Mouse (Mus musculus): ENCODE data around the gene Alkbh1. TPM values are rescaled to one million over a fixed set of nuclear protein-coding genes. Genes with fewer than 3 reads are reported as not detected.

The Alkbh1 gene
- total RNA-seq, 2 experiments from 2014 or later, result 19.3 to 19.6 TPM

DNA sequence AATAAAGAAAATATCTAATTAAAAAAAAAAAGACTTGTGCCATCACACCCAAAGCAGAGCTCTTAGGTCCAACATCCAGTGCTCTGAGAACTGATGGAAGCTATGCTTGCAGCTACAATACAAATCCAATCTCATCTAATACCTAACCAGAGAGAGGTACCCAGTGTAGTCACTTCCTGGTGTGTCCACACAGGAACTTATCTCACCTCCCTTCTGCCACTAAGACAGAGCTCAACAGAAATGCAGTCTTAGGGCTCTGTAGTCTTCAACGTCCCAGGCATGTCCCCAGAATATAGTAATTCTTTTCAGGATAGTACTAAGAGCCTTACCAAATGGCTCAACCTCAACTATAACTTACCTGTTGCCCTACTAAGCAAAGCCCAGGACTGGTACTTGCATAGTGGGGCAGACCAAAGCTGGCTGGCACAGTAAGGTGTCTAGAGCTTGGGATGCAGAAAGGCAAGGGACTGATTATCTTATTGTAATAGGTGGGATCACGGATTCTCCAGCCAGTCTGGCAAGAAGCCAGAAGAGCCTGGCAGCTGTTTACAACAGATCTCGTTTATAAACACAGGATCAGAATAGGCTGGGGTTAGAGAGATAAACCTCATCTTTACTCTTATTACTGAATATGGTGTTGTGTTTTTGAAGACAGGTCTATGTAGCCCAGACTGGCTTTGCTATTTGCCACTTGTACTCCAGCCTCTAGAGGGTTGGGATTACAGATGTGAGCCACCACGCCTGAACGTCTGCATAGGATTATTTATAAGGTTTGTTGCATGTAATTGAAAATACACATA, 21.9 kb downstream of the Alkbh1 start:
- DNase-seq (ENCODE audit: extremely low spot score in 1 of 2, low spot score in 2 of 2), result no peak
- intact Hi-C loops (cut with DNase I), result no loop called here

DNA sequence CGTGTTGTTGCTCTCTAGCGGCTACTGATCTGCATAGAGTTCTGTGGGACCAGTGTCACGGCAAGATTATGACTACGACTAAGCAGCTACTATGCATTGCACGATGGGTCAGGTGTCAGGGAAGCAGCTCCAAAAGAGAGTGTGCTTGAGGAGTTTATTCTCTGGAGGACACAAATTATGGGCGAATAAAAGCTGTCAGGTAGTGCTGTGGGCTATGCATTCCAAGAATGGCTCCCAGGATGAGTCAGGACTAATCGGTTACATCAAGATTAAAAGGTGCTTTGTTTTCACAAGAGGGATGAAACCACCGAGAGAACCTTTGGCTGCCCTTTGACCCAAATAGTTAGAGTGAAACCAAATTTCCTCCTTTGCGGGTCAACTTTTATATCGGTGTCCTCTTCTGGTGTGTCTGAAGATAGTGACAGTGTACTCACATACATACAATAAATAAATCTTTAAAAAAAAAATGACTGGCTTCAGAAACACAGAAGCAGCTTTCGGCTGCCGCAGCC, 23.8 kb downstream of the Alkbh1 start:
- DNase-seq (ENCODE audit: extremely low spot score in 1 of 2, low spot score in 2 of 2), result no peak
- intact Hi-C loops (cut with DNase I), result no loop called here

DNA sequence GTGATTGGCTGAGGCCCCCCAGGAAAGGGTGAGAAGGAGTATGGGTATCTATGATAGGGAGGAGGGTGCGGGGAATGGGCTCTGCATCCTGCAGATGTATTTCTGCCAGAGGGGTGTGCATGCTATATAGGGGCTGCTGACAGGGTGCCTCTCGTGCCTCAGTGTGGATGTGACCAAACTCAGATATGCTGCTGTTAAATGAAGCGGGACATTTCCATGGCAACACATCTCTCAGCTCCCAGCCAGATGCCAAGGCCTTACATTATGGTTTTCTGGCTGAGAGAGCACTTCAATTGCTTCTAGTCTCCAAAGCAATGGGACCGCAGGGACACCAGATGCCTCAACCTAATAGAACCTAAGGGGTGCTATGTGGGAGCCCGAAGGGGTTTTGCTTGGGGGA, 24.9 kb downstream of the Alkbh1 start:
- intact Hi-C loops (cut with DNase I), result no loop called here
- peak; percentile 20 to 26 for DNase-seq (ENCODE audit: extremely low spot score in 1 of 2, low spot score in 2 of 2)

DNA sequence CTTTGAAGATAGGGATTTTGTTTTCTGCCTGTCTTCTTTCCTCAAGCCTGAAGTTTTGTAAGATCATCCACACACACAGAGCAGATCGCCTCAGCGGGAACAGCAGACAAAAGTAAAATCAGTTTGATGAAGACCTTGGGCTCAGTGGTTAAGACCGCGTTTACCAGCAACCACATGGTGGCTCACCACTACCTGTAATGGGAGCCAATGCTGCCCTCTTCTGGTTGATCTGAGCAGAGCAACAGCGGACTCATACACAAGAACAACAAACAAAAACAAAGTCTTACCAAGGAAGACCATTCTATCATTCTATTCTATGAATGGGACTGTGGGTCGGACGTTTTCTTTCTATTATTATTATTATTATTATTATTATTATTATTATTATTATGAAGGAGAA, 27.1 kb downstream of the Alkbh1 start:
- DNase-seq (ENCODE audit: extremely low spot score in 1 of 2, low spot score in 2 of 2), result peak; percentile 13 to 56
- intact Hi-C loops (cut with DNase I), result no loop called here

DNA sequence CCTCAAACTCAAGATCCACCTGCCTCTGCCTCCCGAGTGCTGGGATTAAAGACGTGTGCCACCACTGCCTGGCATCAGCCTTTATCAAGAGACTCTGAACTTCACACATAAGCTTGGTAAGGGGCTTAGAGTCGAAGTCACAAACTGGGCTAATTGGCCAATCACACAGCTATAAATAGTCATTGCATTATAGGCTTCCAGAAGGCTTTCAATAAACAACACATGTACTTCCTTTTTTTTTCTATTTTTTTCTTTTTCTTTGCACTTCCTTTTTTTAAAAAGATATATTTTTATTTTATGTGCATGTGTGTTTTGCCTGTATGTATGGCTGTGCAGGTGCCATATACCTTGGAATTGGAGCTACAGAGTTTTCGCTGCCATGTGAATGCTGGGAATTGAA, 28.5 kb downstream of the Alkbh1 start:
- DNase-seq (ENCODE audit: extremely low spot score in 1 of 2, low spot score in 2 of 2), result no peak
- intact Hi-C loops (cut with DNase I), result no loop called here

DNA sequence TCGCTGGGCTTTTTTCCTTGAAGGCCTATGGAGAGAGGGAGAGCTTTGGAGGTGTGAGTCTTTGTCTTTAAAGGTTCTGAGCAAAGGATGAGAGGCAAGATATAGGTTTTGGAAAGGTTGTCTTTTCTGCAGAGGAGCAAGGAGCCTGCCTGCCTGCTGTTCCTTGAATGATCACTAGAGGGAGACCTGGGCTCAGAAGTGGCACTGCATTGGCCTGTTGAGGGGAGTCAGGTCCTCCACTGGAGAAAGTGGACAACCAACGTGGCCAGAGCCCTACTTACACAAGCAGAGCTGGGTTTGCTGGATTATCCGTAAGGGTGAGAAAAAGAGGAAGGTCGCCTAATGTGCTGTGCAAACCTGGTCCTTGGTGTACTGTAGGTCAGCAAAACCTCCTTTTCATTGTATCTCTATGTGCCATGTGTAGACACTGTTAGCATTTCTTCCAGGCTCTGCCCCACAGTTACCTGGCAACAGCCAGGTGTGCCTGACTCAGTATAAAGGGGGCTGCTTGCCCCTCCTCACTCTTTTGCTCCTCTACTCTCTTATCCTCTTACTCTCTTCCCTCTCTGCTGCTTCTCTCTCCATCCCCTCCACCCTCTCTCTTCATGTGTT, 30.5 kb downstream of the Alkbh1 start:
- DNase-seq (ENCODE audit: extremely low spot score in 1 of 2, low spot score in 2 of 2), result peak; percentile 27 to 76
- intact Hi-C loops (cut with DNase I), result no loop called here

DNA sequence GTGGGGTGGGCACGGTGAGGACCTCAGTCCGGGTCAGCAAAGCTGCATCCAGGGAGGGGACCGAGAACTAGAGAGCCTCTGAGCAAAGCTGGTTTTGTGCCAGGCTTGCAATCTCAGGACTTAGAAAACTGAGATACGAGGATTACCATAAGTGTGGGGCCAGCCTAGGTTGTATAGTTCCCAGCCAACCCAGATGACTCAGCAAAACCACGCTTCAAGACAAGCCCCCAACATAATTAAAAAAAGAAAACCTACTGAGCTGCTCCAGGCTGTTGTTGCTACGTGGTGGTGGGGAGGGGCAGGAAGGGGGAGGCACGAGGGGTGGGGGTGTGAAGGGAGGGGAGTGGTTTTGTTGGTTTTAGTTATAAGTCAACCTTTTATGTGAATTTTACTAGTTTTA, 32.8 kb downstream of the Alkbh1 start:
- intact Hi-C loops (cut with DNase I), result no loop called here
- DNase-seq (ENCODE audit: extremely low spot score in 1 of 2, low spot score in 2 of 2), result no peak

DNA sequence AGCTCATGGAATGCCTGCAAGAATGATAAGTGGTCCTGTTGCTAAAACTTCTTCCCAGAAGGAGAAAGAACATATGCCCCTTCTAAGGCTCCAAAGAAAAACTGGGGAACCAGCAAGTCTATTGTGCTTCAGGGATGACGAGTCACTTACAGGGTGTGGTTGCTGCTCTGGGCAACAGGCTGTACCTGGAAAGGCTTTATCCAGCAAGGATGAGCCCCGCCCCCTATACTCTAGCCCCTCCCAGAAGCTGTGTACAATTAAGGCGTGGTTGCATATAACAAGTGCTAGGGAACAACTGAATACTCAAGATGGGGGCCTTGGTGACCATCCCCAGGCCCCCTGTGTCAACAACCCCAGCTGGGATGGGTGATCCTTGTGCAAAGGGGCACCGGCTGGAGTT, 34.7 kb downstream of the Alkbh1 start:
- intact Hi-C loops (cut with DNase I), result no loop called here
- no peak for DNase-seq (ENCODE audit: extremely low spot score in 1 of 2, low spot score in 2 of 2)

DNA sequence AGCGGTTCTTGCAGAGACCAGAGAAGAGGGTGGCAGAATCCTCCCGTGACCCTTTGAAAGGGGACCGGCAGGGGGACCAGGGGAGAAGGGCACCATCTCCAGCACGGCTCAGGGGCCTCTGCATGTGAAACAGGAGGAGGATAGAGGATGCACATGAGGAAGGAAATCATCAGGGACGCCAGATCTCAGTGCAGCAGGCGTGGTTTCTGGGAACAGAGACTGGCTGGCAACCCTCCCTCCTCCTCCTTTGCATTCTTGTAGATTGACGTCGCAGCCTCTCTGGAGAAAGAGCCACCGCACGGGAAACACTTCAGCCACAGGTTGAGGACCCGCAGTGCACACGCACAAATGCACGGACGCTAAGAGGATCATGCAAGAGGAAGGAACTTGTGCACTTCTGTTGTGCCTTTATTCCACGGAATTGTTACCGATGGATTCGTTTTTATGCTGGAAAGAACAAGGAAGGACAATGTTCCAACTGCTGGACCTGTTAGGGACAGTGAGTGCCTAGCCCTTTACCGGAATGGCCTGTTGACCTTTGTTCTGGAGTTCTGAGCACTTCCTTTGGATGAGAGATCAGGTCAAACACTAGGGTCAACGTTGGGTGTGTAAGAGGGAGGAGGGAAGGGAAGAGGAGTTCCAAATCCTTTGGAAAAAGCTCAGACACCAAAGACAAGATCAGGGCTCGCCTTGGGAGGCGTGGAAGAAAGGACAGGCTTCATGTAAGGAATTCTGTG, 35.8 kb downstream of the Alkbh1 start:
- DNase-seq (ENCODE audit: extremely low spot score in 1 of 2, low spot score in 2 of 2), result peak in 1 of 2 experiments; percentile 47
- intact Hi-C loops (cut with DNase I), result no loop called here

DNA sequence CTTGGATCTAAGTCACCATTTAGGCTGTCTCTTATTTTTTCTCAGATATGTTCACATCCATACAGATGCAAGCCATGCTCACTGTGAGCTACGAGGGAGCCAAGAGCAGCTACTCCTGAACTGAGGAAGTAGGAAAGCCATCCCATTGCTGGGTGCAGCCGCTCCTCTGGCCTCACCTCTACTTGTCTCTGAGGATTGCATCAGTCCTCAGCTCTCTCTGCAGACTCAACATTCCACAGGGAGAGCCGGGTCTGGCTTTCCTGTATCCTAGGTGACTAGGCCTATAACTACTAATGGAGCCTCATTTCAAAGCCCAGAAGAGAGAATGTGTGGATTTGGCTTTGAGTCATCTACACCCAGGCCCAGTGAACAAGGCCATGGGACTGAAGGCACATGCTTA, 38.1 kb downstream of the Alkbh1 start:
- intact Hi-C loops (cut with DNase I), result no loop called here

DNA sequence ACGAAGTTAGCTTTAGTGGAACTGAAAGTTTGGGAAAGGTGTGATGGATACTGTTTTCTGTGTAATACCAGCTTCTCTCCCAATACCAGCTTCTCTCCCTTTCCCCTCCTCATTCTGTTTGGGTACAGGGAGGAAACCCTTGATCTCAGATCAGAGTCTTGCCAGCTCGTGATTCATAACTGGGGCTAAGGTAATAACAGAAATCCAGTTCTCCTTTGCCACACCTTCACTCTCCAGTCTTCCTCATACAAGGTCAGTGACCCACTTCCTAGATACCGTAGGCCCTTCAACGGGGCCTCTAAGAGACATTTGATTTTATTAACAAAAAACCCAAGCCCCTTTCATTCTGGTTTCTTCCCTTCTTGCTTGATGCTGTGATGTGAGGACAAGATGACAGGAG, 38.7 kb downstream of the Alkbh1 start:
- DNase-seq (ENCODE audit: extremely low spot score in 1 of 2, low spot score in 2 of 2), result no peak
- intact Hi-C loops (cut with DNase I), result no loop called here

More for the DNA sequence above, 38.1 kb downstream of the Alkbh1 start:
- DNase-seq (ENCODE audit: extremely low spot score in 1 of 2, low spot score in 2 of 2), result no peak

DNA sequence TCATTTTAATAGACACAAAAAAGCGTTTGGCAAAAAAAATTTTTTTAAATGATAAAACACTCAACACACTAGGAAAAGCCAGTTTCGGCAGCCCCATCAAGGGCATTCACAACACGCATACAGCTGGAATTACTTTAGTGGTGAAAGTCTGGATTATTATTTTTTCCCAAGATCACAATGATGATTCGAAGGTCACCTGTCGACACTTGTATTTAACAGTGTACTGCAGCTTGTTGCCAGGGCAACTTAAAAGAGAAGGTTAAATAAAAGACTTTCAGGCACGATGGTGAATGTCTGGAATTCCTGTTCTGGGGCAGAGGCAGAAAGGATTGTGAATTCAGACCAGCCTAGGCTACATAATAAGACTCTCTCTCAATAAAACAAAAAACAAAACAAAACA, 41.9 kb downstream of the Alkbh1 start:
- DNase-seq (ENCODE audit: extremely low spot score in 1 of 2, low spot score in 2 of 2), result no peak
- intact Hi-C loops (cut with DNase I), result no loop called here

DNA sequence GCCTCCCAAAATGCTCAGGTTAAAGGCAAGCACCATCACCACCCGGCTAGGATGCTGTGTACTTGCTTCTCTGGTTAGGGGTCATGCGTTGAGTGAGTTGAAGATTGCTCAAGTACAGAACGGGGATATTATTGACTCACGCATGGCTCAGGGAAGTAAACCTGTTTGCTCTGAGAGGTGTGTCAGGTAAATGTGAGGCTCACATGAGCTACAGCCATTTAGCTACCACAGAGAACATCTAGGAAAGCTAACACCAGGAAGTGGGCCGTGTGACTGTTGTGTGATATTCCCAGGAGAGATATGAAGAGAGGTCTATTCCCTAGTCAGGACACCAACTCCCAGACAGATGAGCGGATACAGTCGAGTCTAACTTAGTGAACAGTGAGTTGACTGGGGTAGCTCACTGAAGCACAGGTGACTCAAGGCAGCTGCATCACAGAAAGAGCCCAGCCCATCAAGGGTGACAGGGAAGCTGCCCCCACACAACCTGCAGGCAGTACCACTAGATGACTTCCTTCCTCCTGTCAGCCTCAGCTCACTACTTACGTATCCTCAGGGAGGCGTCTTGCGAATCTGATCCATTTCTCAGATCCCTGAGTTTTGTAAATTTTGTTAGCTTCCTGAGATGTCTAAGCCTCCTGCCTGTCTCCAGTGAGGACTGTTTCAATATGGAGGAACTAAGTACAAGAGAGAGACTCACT, 44.5 kb downstream of the Alkbh1 start:
- DNase-seq (ENCODE audit: extremely low spot score in 1 of 2, low spot score in 2 of 2), result no peak
- intact Hi-C loops (cut with DNase I), result no loop called here

DNA sequence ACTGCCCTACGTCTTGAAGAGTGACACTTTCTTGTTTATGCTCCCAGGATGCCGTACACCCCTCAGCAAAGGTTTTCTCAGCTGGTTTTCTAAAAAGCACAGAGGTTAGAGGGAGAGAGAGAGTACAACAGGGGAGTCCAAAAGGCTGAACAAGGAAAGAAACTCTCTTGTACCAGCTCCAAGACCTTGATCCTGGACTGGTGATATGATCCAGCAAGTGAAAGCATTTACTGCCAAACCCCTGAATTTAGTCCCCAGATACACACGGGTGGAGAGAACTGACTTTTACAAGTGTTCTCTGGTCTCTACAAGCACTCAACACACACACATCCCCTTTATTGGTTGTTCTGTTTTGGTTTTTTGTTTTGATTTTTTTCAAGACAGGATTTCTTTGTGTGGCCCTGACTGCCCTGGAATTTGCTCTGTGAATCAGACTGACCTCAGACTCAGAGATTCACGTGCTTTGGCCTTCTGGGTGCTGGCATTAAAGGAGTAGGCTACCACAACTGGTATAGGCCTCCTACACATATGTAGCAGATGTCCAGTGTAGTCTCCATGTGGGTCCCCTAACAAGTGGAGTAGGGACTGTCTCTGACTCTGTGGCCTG, 45.9 kb downstream of the Alkbh1 start:
- DNase-seq (ENCODE audit: extremely low spot score in 1 of 2, low spot score in 2 of 2), result no peak
- intact Hi-C loops (cut with DNase I), result no loop called here

DNA sequence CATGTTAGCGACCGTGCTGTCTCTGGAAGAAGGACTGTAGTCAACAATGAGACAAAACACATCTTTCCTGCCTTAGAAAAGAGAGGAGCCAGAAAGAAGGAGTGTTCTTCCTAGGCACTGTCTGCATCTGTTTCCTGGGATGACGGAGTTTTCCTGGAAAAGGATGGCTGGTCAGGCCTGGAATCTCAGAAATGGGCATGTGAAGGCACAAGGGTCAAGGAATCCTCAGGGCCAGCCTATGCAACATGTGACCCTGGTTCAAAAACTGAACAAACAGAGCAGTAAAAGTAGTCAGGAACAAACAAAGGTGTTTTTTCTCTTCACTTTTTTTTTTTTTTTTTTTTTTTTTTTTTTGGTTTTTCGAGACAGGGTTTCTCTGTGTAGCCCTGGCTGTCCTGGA, 46.7 kb downstream of the Alkbh1 start:
- intact Hi-C loops (cut with DNase I), result no loop called here
- no peak for DNase-seq (ENCODE audit: extremely low spot score in 1 of 2, low spot score in 2 of 2)

DNA sequence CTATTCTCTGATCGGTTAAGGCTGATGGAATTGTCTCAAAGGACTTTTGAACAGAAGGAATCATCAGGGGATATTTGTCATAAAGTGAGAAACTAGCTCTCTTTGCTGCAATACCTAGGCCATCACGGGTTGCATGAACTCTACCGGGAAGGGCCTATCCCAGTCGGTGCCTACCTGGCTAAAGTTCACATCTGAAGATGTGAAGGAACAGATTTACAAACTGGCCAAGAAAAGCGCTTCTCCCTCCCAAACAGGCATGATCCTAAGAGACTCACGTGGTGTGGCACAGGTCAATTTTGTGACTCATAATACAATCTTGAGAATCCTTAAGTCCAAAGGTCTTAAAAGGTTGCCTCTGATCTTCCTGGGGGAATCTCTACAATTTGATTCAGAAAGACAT, 49.5 kb downstream of the Alkbh1 start:
- intact Hi-C loops (cut with DNase I), result no loop called here

DNA sequence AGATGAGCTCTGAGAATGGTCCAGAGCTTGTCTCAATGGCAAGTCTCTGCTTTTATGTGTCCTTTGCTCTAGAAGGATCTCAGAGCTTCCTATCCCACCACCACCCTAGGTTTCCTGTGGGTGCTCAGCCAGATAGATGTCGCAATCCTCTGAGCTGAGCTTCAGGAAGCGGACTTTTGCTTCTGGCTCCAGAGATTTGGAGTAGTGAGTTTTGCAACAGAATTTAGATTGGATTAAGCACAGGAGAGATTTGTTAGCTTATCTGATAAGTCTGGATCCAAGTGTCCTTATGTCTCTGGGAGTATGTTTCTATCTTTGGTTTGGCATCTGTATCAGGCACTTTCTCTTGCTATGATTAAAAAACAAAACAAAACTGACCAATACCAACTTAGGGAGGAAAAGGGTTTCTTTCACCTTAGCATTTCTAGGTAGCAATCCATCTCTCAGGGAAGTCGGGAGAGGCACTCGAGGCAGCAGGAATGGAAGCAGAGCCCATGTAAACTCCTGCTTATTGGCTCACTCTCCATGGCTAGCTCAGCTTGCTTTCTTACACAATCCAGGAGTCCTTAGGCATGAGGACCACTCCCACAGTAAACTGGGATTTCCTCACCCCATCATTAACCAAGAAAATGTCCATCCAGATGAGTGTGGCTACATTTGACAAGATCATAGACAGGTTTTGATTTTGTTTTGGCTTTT, 50.2 kb downstream of the Alkbh1 start:
- no peak for DNase-seq (ENCODE audit: extremely low spot score in 1 of 2, low spot score in 2 of 2)
- intact Hi-C loops (cut with DNase I), result no loop called here

More for the DNA sequence above, 49.5 kb downstream of the Alkbh1 start:
- no peak for DNase-seq (ENCODE audit: extremely low spot score in 1 of 2, low spot score in 2 of 2)

DNA sequence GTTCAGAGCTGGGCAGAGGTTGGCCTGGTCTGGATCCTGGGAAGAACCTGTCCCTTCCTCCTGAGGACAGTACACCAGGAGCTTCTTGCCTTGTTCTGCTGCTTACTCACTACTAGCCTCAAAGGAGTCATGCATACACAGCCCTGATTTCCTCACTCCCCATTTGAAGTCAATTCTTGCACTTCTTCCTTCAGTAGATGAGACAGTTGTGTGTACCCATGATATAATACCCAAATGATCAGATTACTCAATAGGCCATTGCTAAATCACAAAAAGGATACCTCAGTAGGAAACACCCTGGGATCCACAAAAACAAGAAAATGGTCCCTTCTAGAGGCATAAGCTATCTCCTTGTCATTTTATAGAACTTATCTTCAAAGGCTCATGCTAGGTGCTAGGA, 52.5 kb downstream of the Alkbh1 start:
- intact Hi-C loops (cut with DNase I), result no loop called here

More for the DNA sequence above, 52.5 kb downstream of the Alkbh1 start:
- no peak for DNase-seq (ENCODE audit: extremely low spot score in 1 of 2, low spot score in 2 of 2)

Measured in left cerebral cortex, postnatal 10 days (tissue).